Mouse (Mus musculus) kidney, embryonic 16.5 days (tissue): ENCODE measurements around the gene Gm20696. TPM values are rescaled to one million over a fixed set of nuclear protein-coding genes. Genes with fewer than 3 reads are reported as not detected.

Source experiments
- ATAC-seq: fragments of 200-750 bp; cut with Nextera tagmentation; 2 replicates; pipeline ENCODE4 v1.8.0; 2017; ENCODE audit warnings: moderate TSS enrichment; ENCODE audit not compliant: low FRiP score, low TSS enrichment
- H3K27ac ChIP-seq: fragments of 300-500 bp; sonication (generic); 2 replicates; pipeline ENCODE4 v1.5.1; 2014; ENCODE audit warnings: low read length
- H3K27me3 ChIP-seq: fragments of 300-500 bp; sonication (generic); 2 replicates; pipeline ENCODE4 v1.6.1; 2014; ENCODE audit warnings: low read length, control low read depth, mixed read lengths; ENCODE audit not compliant: insufficient read depth
- H3K36me3 ChIP-seq: fragments of 300-500 bp; sonication (generic); 2 replicates; pipeline ENCODE4 v1.6.1; 2014; ENCODE audit warnings: low read length, control low read depth, mixed read lengths; ENCODE audit not compliant: insufficient read depth
- H3K4me1 ChIP-seq: fragments of 300-500 bp; sonication (generic); 2 replicates; pipeline ENCODE4 v1.6.1; 2014; ENCODE audit warnings: low read length, control low read depth, mixed read lengths; ENCODE audit not compliant: insufficient read depth
- H3K4me2 ChIP-seq: fragments of 300-500 bp; sonication (generic); replicated peaks from 2 replicates; pipeline ENCODE4 v1.6.1; 2014; ENCODE audit warnings: low read depth, low read length
- H3K4me3 ChIP-seq: fragments of 300-500 bp; sonication (generic); 2 replicates; pipeline ENCODE4 v1.5.1; 2014; ENCODE audit warnings: mild to moderate bottlenecking, low read length
- H3K9ac ChIP-seq: fragments of 300-500 bp; sonication (generic); replicated peaks from 2 replicates; pipeline ENCODE4 v1.6.1; 2014; ENCODE audit warnings: low read length
- H3K9me3 ChIP-seq: fragments of 300-500 bp; sonication (generic); 2 replicates; pipeline ENCODE4 v1.6.1; 2016; ENCODE audit warnings: low read length, control low read depth
- WGBS: fragments of 180-500 bp; shearing (Covaris S2); extraction: QIAGEN DNeasy Blood & Tissue Kit; methylation state at CpG from one replicate; pipeline ENCODE4 v1.1.7; 2014; 5-methylcytosine and 5-hydroxymethylcytosine counted together
- polyA plus RNA-seq: library from polyadenylated mRNA; unstranded; fragments of >200 nt; fragmentation: Nextera tagmentation; extraction: Ambion mirVana; gene quantifications from 2 replicates; pipeline ENCODE4 v1.2.1, GENCODE M21; 2015

Gm20696 gene
- polyA plus RNA-seq, 1 experiment from 2014 or later = 1.7 TPM

DNA sequence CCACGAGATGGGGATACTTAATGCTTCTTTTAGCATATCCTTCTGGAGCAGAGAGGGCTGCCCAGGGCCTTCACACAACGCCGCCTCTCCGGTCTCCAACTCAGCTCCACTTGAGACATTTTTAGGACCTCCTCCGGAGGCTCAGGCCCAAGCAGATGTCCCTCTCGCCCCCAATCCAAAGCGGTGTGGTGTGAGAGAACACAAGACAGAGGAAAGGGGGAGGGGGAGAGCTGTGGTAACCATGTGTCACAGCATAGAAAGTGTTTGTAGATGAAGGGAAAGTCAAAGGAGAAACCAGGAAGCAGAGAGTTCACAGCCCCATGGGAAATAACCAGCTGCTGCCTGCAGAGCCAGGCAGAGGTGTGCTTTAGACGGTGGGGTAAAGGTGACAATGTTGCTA lies 99.7 kb downstream of the Gm20696 start:
- no peak overlapping the region for H3K4me3 ChIP-seq
- 45% methylated on average over 8 of the region's 8 CpGs for WGBS
- no peak for ATAC-seq

DNA sequence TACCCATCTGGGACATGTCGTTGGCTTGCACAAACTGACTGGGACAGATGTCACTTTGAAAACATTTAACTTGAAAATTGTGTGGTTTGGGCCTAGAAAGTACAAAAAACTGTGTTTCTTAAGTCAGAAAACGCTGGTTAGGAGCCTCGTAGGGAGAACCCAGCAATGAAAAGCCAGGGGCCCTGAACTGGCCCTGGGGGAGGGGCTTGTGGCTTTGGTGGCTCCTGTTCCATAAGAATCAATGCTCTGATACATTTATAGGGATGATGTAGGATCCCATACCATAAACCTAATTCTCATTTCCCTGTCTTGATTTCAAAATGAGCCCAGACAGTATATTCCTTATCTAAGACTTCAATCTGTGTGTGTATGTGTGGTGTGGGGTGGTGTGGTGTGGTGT lies 101.8 kb downstream of the Gm20696 start:
- WGBS = 80% methylated on average over 3 of the region's 3 CpGs
- Histone ChIP-seq H3K4me2 (no peak overlapping the region), H3K36me3 (no peaks in the 10 kb centered on the region), H3K9ac (no peak overlapping the region), H3K4me3 (no peak overlapping the region), H3K9me3 (no peaks in the 10 kb centered on the region), H3K27me3 (no peaks in the 10 kb centered on the region), H3K27ac (no peak overlapping the region), H3K4me1 (no peaks in the 10 kb centered on the region)
- no peak for ATAC-seq

More for the DNA sequence above, 99.7 kb downstream of the Gm20696 start:
- Histone ChIP-seq H3K27me3 (no peaks in the 10 kb centered on the region), H3K9me3 (no peaks in the 10 kb centered on the region), H3K36me3 (no peaks in the 10 kb centered on the region), H3K4me1 (no peaks in the 10 kb centered on the region), H3K4me2 (no peak overlapping the region), H3K9ac (no peak overlapping the region), H3K27ac (no peak overlapping the region)

DNA sequence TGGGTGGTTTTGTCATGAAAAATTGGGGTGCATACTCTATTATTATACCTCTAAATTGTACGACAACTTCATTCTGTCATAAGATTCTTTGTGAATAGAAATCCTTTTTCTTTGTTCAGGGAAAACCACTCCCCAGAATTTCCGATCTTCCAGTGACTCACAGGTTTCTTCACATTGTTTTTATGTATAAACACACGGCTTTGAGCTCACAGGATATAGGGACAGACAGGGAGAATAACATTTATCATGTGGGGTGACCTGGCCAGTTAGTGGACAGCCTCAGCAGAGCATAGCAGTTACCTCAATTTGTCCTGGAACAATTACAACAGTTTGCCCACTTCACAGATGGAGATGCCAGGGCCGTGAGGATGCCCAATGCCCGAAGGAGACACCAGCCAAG lies 109.6 kb downstream of the Gm20696 start:
- no peak overlapping the region for H3K4me2 ChIP-seq
- ATAC-seq = no peak
- H3K27me3 ChIP-seq = no peaks in the 10 kb centered on the region
- no peaks in the 10 kb centered on the region for H3K4me1 ChIP-seq
- no peaks in the 10 kb centered on the region for H3K9me3 ChIP-seq
- H3K36me3 ChIP-seq = no peaks in the 10 kb centered on the region
- 79% methylated on average over 5 of the region's 5 CpGs for WGBS
- no peak overlapping the region for H3K4me3 ChIP-seq
- no peak overlapping the region for H3K9ac ChIP-seq
- H3K27ac ChIP-seq = no peak overlapping the region

DNA sequence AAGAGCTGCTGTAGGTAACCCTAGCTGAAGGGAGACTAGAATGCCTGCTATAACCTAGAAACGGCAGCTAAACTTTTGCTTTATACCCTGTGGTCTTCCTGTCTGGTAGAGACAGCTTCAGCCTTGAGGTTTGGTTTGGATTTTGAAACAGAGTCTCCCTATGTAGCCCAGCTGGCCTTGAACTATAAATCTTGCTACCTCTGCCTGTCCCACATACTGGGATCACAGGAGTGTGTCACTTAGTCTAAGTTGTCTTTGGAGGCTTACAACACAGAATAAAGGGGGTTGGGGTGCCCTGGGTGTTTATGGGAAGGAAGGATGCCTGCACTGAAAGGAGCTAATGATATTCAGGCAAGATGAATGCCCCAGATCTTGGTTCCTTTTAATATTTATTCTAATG lies 113.8 kb downstream of the Gm20696 start:
- Histone ChIP-seq H3K9me3 (peaks cover 4% of the 10 kb centered on the region; the same call in 1 of the 2 replicates), H3K4me2 (no peak overlapping the region), H3K27ac (no peak overlapping the region), H3K4me3 (no peak overlapping the region), H3K4me1 (no peaks in the 10 kb centered on the region), H3K9ac (no peak overlapping the region), H3K36me3 (no peaks in the 10 kb centered on the region), H3K27me3 (no peaks in the 10 kb centered on the region)
- ATAC-seq = no peak
- 39% methylated on average over 1 of the region's 1 CpGs for WGBS

DNA sequence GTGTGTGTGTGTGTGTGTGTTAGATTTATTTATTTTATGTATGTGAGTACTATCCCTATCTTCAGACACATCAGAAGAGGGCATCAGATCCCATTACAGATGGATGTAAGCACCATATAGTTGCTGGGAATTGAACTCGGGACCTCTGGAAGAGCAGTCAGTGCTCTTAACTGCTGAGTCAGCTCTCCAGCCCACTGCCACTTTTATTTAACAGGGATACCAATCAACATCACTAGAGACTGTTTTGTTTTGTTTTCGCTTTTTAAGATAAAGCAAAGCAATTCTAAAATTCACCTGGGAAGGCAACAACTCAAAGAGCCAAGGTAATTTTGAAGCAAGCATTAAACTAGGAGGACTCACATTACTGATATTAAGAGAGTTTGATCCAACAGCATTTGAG lies 120.2 kb downstream of the Gm20696 start:
- WGBS = 96% methylated on average over 2 of the region's 2 CpGs
- ATAC-seq = no peak
- H3K4me1 ChIP-seq = no peaks in the 10 kb centered on the region
- H3K27ac ChIP-seq = no peak overlapping the region
- H3K27me3 ChIP-seq = no peaks in the 10 kb centered on the region
- no peak overlapping the region for H3K9ac ChIP-seq
- H3K9me3 ChIP-seq = peaks cover 4% of the 10 kb centered on the region; the same call in 1 of the 2 replicates
- no peaks in the 10 kb centered on the region for H3K36me3 ChIP-seq
- no peak overlapping the region for H3K4me3 ChIP-seq
- H3K4me2 ChIP-seq = no peak overlapping the region

DNA sequence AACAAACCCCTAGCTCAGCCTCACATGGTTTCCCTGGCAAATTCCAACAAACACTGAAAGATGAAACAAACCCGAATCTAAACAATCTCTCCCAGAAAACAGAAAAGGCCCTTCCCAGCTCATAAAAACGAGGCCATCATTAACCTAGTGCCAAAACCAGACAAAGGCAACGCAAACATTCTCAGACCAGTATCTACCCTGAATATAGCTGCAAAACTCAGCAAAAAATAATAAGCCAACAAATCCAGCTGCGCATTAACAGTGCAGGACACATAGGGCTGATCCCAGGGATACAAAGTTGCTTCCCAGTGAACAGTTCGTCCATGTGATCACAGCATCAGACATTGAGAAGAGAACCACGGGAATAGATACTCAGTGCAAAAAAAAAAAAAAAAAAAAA lies 121.2 kb downstream of the Gm20696 start:
- H3K4me1 ChIP-seq = no peaks in the 10 kb centered on the region
- WGBS = 44% methylated on average over 6 of the region's 6 CpGs
- H3K4me2 ChIP-seq = no peak overlapping the region
- peaks cover 4% of the 10 kb centered on the region; the same call in 1 of the 2 replicates for H3K9me3 ChIP-seq
- H3K27me3 ChIP-seq = no peaks in the 10 kb centered on the region
- no peaks in the 10 kb centered on the region for H3K36me3 ChIP-seq
- H3K27ac ChIP-seq = no peak overlapping the region
- H3K9ac ChIP-seq = no peak overlapping the region
- no peak for ATAC-seq
- H3K4me3 ChIP-seq = no peak overlapping the region

DNA sequence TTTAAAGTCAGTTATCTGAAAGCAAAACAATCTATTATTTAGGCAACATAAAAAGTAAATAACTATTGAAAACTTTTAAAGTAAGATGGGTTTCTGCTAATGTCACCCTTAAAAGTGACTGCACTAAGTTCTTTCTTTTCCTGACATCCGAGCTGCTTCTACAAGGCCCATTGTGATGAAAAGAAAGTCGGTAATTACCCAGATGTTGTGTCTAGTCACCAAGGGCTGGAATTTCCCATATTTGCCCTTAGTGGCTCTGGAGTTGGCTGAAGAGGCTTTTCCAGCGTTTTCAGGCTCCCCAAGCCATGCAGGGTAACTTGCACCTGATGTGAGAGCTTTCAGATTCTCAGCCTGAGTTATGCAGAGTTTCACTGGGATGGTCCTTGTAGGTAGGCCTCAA lies 125.5 kb downstream of the Gm20696 start:
- H3K27me3 ChIP-seq = no peaks in the 10 kb centered on the region
- H3K9ac ChIP-seq = no peak overlapping the region
- WGBS = 24% methylated on average over 3 of the region's 3 CpGs
- H3K4me1 ChIP-seq = no peaks in the 10 kb centered on the region
- no peak overlapping the region for H3K4me3 ChIP-seq
- no peak overlapping the region for H3K4me2 ChIP-seq
- H3K9me3 ChIP-seq = no peaks in the 10 kb centered on the region
- no peaks in the 10 kb centered on the region for H3K36me3 ChIP-seq
- ATAC-seq = no peak
- H3K27ac ChIP-seq = no peak overlapping the region; the same call in 1 of the 2 replicates

DNA sequence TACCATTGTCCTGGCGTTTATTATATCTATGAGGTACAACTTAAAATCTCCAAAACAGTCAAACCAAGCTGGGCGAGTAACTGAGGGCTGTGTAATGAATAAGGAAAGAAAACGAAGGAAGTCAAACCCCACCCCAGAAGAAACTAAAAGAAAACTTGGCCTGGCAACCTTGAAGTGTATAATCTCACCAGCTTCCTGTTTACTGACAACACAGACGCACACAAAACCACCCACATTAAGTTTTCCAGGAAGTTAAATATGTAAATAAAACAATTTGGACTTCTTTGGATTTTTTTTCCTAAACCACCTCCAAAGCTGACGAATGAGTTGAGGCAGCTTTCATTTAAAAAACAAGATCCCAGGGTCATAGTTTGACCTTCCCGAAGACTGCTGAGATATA lies 125.9 kb downstream of the Gm20696 start:
- H3K9ac ChIP-seq = no peak overlapping the region
- no peak overlapping the region for H3K27ac ChIP-seq
- 62% methylated on average over 6 of the region's 6 CpGs for WGBS
- H3K4me3 ChIP-seq = no peak overlapping the region
- no peaks in the 10 kb centered on the region for H3K9me3 ChIP-seq
- H3K4me2 ChIP-seq = no peak overlapping the region
- no peak for ATAC-seq
- H3K4me1 ChIP-seq = no peaks in the 10 kb centered on the region
- no peaks in the 10 kb centered on the region for H3K27me3 ChIP-seq
- no peaks in the 10 kb centered on the region for H3K36me3 ChIP-seq

DNA sequence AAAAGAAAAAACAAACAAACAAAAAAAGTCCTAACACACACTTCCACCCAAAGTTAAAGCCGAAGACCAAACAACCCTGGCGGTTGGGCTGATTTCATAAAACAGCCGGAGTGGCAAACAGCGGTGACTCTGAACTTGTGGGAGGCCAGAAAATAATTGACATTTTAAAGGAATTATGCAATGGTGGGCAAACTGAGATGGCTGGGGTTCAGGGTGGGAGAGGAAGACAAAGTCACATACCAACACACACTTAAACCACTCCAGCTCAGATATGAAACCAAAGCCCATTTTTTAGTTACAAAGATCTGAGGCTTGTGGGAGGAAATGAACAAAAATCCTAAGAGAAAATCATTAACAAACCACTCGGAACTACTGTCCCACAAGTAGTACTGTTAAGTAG lies 126.5 kb downstream of the Gm20696 start:
- no peaks in the 10 kb centered on the region for H3K4me1 ChIP-seq
- no peak overlapping the region for H3K9ac ChIP-seq
- no peak overlapping the region for H3K27ac ChIP-seq
- WGBS = 78% methylated on average over 5 of the region's 5 CpGs
- no peak overlapping the region for H3K4me2 ChIP-seq
- H3K36me3 ChIP-seq = no peaks in the 10 kb centered on the region
- ATAC-seq = no peak
- no peak overlapping the region for H3K4me3 ChIP-seq
- H3K9me3 ChIP-seq = no peaks in the 10 kb centered on the region
- no peaks in the 10 kb centered on the region for H3K27me3 ChIP-seq

DNA sequence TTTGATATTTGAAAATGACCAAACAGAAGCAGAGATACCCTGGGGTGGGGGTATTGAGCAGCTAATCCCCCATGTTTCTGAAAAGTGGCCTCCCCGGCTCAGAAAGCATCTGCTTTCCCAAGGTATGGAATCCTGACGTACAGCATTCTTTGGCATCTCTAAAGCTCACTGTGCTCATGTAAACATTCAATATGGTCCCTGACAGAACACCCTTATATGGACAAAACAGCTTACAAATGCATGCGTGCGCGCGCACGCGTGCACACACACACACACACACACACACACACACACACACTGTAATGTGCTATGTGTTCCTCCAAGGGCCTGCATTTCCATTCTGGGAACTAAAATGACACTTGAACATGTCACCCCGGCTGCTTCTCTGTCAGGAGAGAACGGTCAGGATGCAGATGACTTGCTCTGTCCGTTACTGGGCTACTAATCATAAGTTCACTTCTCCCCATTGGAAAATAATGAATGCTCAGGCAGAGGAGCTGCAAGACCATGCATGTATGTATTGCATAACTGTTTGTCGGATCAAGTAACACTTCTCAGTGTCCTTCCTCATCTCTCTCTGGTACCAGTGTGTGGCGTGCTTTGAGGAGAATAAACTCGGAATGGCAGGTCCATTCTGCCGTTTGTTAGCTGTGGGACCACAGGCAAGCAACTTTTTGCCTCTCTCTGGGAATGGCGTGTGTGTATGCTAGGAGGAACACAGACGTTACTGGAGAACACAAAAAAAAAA lies 128.2 kb downstream of the Gm20696 start:
- Histone ChIP-seq H3K9ac (no peak overlapping the region), H3K27ac (no peak overlapping the region), H3K9me3 (no peaks in the 10 kb centered on the region), H3K4me2 (no peak overlapping the region), H3K4me1 (no peaks in the 10 kb centered on the region), H3K4me3 (no peak overlapping the region), H3K36me3 (no peaks in the 10 kb centered on the region), H3K27me3 (no peaks in the 10 kb centered on the region)
- WGBS = 79% methylated on average over 17 of the region's 17 CpGs
- ATAC-seq = no peak
